Mouse (Mus musculus) myocyte (in vitro differentiated cells): Measurements from ENCODE around the gene Ccdc97. TPM values are rescaled to one million over a fixed set of nuclear protein-coding genes. Genes with fewer than 3 reads are reported as not detected.

Experiments
- H3K27me3 ChIP-seq: one replicate; pipeline ENCODE4 v1.6.1; 2011; ENCODE audit not compliant: control insufficient read depth, insufficient read depth, insufficient read length
- H3K36me3 ChIP-seq: one replicate; pipeline ENCODE4 v1.6.1; 2011; ENCODE audit not compliant: control insufficient read depth, insufficient read depth
- H3K4me2 ChIP-seq: one replicate; pipeline ENCODE4 v1.6.1; 2011; ENCODE audit warnings: low read depth, control low read depth
- H3K4me3 ChIP-seq: one replicate; pipeline ENCODE4 v1.5.1; 2011; ENCODE audit warnings: mild to moderate bottlenecking, control low read depth, moderate library complexity
- H3K79me2 ChIP-seq: one replicate; pipeline ENCODE4 v1.6.1; 2011; ENCODE audit not compliant: control insufficient read depth, insufficient read depth
- H3ac ChIP-seq: one replicate; pipeline ENCODE4 v1.6.1; 2011; ENCODE audit not compliant: control insufficient read depth, insufficient read length
- CEBPB ChIP-seq: IDR thresholded peaks from 2 replicates; pipeline ENCODE4 v1.6.1; 2011; ENCODE audit warnings: mild to moderate bottlenecking, moderate library complexity; ENCODE audit not compliant: poor library complexity, insufficient read depth, severe bottlenecking
- E2F4 ChIP-seq: IDR thresholded peaks from one replicate; pipeline ENCODE4 v1.6.1; 2011; ENCODE audit warnings: mild to moderate bottlenecking, control low read depth, moderate library complexity; ENCODE audit not compliant: insufficient read depth
- MAX ChIP-seq: IDR thresholded peaks from one replicate; pipeline ENCODE4 v1.6.1; 2011; ENCODE audit warnings: low read depth, mild to moderate bottlenecking, control low read depth
- MYOD1 ChIP-seq, 3 experiments: IDR thresholded peaks; one replicate each; pipeline ENCODE4 v1.6.1; 2011; ENCODE audit warnings: control low read depth in 2 of 3, low read depth in 2 of 3, mild to moderate bottlenecking in 2 of 3, moderate library complexity in 1 of 3; ENCODE audit not compliant: insufficient read length in 2 of 3, control insufficient read depth in 1 of 3
- MYOG ChIP-seq, 3 experiments: IDR thresholded peaks; one replicate each; pipeline ENCODE4 v1.6.1; 2011; ENCODE audit warnings: control low read depth in 2 of 3, low read depth in 2 of 3, mild to moderate bottlenecking in 2 of 3; ENCODE audit not compliant: insufficient read length in 2 of 3, control insufficient read depth in 1 of 3, insufficient read depth in 1 of 3
- POLR2A ChIP-seq: IDR thresholded peaks from one replicate; pipeline ENCODE4 v1.6.1; 2011; ENCODE audit warnings: low read depth, mild to moderate bottlenecking, control low read depth, moderate library complexity; ENCODE audit not compliant: insufficient read length
- POLR2AphosphoS2 ChIP-seq: IDR thresholded peaks from one replicate; pipeline ENCODE4 v1.6.1; 2011; ENCODE audit warnings: low read depth, control low read depth; ENCODE audit not compliant: insufficient read length
- REST ChIP-seq: IDR thresholded peaks from one replicate; pipeline ENCODE4 v1.6.1; 2011; ENCODE audit warnings: mild to moderate bottlenecking, control low read depth, moderate library complexity; ENCODE audit not compliant: insufficient read depth, insufficient read length
- SRF ChIP-seq: IDR thresholded peaks from one replicate; pipeline ENCODE4 v1.6.1; 2011; ENCODE audit warnings: low read depth; ENCODE audit not compliant: control insufficient read depth, insufficient read length
- TCF12 ChIP-seq: IDR thresholded peaks from one replicate; pipeline ENCODE4 v1.6.1; 2011; ENCODE audit warnings: mild to moderate bottlenecking, control low read depth; ENCODE audit not compliant: poor library complexity, insufficient read depth, severe bottlenecking
- TCF3 ChIP-seq: IDR thresholded peaks from one replicate; pipeline ENCODE4 v1.6.1; 2011; ENCODE audit warnings: low read depth, control low read depth; ENCODE audit not compliant: insufficient read length
- USF1 ChIP-seq: IDR thresholded peaks from one replicate; pipeline ENCODE4 v1.6.1; 2011; ENCODE audit warnings: low read depth, mild to moderate bottlenecking, control low read depth, moderate library complexity
- polyA plus RNA-seq: library from polyadenylated mRNA; unstranded; fragments of >200 nt; fragmentation: generic; extraction: Trizol; gene quantifications from one replicate; pipeline ENCODE4 v1.2.1, GENCODE M21; 2012; ENCODE audit warnings: missing spikeins

Gene Ccdc97
- polyA plus RNA-seq, 1 experiment = 44.5 TPM

DNA sequence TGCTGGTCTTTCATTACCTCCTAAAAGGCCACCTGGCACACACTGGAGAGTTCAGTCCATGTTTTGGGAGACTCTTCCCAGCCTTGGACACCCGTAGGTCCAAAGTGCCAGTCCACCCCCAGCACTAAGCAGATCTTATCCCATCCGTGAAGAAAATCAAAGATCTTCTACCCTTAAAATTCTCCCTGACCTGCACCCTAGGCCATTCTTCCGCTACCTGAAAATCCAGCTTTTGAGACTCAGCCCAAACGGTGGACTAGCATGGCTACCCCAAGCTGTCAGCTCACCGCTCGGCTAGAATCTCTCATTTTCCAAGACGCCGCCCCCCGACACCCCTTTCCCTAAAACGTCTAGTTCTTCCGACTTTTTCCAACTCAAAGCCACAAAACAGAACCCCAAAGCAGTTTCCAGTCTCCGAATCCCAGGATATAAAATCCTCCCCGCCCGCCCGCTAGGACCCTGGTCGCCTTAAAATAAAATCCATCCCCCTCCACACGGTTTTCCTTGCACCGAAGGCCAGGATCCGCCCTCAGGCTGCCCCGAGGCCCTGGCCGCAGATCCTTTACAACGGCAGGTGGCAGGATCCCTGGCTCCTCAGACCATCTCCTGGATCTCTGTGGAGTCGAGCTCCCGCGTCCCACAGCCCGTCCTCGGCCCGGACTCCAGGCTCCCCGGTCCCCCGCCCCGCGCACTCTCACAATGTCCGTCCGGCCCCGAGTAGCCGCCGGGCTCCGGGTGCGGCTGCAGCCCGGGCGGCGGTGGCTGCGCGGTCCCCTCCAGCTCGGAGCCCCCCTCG lies 35.0 kb upstream of the Ccdc97 start:
- TF ChIP-seq E2F4 (no peak), MYOD1 (IDR thresholded peaks at IDR 0.05; ENCODE audit: control insufficient read depth in 1 of 3, insufficient read length in 2 of 3, low read depth in 2 of 3) (no peak), TCF12 (no peak), TCF3 (no peak), POLR2A (no peak), MAX (no peak)
- H3K4me2 ChIP-seq = peak overlapping the region; percentile 86
- peaks cover 51% of the 10 kb centered on the region for H3K79me2 ChIP-seq
- peaks cover 29% of the 10 kb centered on the region for H3K36me3 ChIP-seq
- H3K4me3 ChIP-seq = peak overlapping the region; percentile 95
- H3K27me3 ChIP-seq = no peaks in the 10 kb centered on the region
- peak overlapping the region; percentile 72 for H3ac ChIP-seq

DNA sequence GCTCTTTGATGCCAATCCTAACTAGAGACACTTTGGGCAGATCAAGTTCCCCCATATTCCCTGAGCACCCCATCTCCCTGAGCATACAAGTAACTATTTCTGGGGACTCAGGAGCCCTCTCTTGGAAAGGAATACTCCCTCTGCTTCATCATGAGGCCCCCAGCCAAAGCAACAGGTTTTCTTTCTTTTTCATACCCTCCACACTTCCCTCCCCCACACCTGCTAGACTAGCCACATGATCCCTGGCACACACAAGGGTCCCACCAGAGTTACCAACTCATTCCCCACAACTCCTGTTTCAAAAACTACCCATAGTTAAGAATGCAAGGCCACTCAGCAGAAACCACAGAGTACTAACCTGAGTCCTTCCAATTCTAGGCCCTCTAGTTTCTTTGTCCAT lies 34.2 kb upstream of the Ccdc97 start:
- TF ChIP-seq TCF3 (no peak), CEBPB (no peak), TCF12 (no peak), USF1 (no peak), POLR2AphosphoS2 (no peak), MYOD1 (IDR thresholded peaks at IDR 0.05; ENCODE audit: control insufficient read depth in 1 of 3, insufficient read length in 2 of 3, low read depth in 2 of 3) (no peak), MYOG (IDR thresholded peaks at IDR 0.05; ENCODE audit: control insufficient read depth in 1 of 3, insufficient read depth in 1 of 3, insufficient read length in 2 of 3, low read depth in 2 of 3) (no peak), SRF (no peak), POLR2A (no peak), MAX (no peak), REST (no peak), E2F4 (no peak)
- no peaks in the 10 kb centered on the region for H3K27me3 ChIP-seq
- H3K79me2 ChIP-seq = peaks cover 55% of the 10 kb centered on the region
- H3K4me3 ChIP-seq = peak overlapping the region; percentile 95
- peaks cover 29% of the 10 kb centered on the region for H3K36me3 ChIP-seq
- peak overlapping the region; percentile 86 for H3K4me2 ChIP-seq
- peak overlapping the region; percentile 72 for H3ac ChIP-seq

DNA sequence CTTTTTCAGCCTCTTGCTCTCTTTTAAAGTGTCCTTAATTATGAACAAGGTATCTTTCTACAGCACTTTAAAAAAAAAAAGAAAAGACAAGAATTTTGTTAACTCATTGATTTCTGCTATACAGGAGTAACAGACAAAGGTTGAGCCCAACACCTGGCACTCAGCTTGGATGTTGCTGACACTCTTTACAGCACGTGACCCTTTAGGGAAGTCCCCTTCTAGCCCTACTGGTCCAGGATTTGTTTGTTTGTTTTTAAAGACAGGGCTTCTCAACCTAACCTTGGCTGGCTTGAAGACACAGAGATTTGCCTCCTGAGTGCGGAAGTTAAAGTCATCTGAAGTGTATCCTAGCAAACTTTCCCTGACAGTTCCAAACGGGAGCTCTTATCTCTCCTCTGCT lies 28.0 kb upstream of the Ccdc97 start:
- Histone ChIP-seq H3K27me3 (no peaks in the 10 kb centered on the region), H3K4me2 (no peak overlapping the region), H3K36me3 (peaks cover 83% of the 10 kb centered on the region), H3K79me2 (peaks cover 32% of the 10 kb centered on the region), H3ac (no peak overlapping the region), H3K4me3 (no peak overlapping the region)
- no peak for TF ChIP-seq USF1
- TF ChIP-seq E2F4 = no peak
- TF ChIP-seq POLR2A = no peak
- TF ChIP-seq MYOD1 (IDR thresholded peaks at IDR 0.05; ENCODE audit: control insufficient read depth in 1 of 3, insufficient read length in 2 of 3, low read depth in 2 of 3) = no peak
- no peak for TF ChIP-seq MAX
- no peak for TF ChIP-seq REST
- no peak for TF ChIP-seq MYOG (IDR thresholded peaks at IDR 0.05; ENCODE audit: control insufficient read depth in 1 of 3, insufficient read depth in 1 of 3, insufficient read length in 2 of 3, low read depth in 2 of 3)
- TF ChIP-seq POLR2AphosphoS2 = no peak
- no peak for TF ChIP-seq CEBPB
- TF ChIP-seq TCF3 = no peak
- TF ChIP-seq TCF12 = no peak
- no peak for TF ChIP-seq SRF

DNA sequence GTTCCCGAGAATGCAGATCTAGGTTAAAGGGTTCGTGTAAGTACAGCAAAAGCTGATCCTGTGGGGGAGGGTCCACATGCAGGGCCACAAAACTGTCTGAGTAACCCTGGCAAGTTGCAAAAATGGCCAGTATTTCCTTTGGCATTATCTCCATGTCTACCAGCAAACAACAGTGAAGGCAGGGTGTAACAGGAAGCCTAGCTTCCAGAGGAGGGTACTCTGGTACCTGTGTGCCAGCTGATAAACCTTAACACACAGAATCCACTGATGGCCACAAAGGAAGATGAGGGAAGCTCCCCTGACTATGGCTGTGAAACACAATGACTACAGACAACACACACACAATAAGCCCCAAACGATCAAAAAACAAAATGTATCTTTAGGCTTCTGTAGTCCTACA lies 19.4 kb upstream of the Ccdc97 start:
- Histone ChIP-seq H3K4me3 (no peak overlapping the region), H3K79me2 (no peaks in the 10 kb centered on the region), H3ac (no peak overlapping the region), H3K36me3 (peaks cover 77% of the 10 kb centered on the region), H3K4me2 (no peak overlapping the region), H3K27me3 (no peaks in the 10 kb centered on the region)
- TF ChIP-seq POLR2AphosphoS2 (no peak), POLR2A (no peak), MYOG (IDR thresholded peaks at IDR 0.05; ENCODE audit: control insufficient read depth in 1 of 3, insufficient read depth in 1 of 3, insufficient read length in 2 of 3, low read depth in 2 of 3) (no peak), CEBPB (no peak), TCF12 (no peak)

DNA sequence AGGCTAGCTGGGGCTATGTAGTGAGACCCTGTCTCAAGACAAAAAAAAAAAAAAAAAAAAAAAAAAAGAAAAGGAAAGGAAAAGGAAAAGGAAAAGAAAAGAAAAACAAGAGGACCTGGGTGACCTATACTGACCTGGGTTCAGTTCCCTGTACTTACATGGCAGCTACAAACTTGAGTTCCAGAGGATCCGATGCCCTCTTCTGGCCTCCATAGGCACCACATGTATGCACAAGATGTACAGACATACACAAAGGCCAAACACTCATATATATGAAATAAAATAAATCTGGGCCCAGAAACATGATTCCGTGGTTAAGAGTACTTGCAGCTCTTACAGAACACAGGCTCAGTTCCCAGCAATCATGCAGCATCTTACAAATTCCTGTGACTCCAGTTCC lies 18.0 kb upstream of the Ccdc97 start:
- Histone ChIP-seq H3K79me2 (no peaks in the 10 kb centered on the region), H3K4me2 (no peak overlapping the region), H3ac (no peak overlapping the region), H3K36me3 (peaks cover 79% of the 10 kb centered on the region), H3K4me3 (no peak overlapping the region), H3K27me3 (no peaks in the 10 kb centered on the region)
- no peak for TF ChIP-seq POLR2A
- TF ChIP-seq CEBPB = no peak
- no peak for TF ChIP-seq USF1
- no peak for TF ChIP-seq TCF12
- no peak for TF ChIP-seq SRF
- TF ChIP-seq MAX = no peak
- no peak for TF ChIP-seq POLR2AphosphoS2
- TF ChIP-seq REST = no peak
- TF ChIP-seq MYOG (IDR thresholded peaks at IDR 0.05; ENCODE audit: control insufficient read depth in 1 of 3, insufficient read depth in 1 of 3, insufficient read length in 2 of 3, low read depth in 2 of 3) = no peak
- TF ChIP-seq MYOD1 (IDR thresholded peaks at IDR 0.05; ENCODE audit: control insufficient read depth in 1 of 3, insufficient read length in 2 of 3, low read depth in 2 of 3) = no peak
